Mouse (Mus musculus): ENCODE measurements around the gene Macf1.

DNA sequence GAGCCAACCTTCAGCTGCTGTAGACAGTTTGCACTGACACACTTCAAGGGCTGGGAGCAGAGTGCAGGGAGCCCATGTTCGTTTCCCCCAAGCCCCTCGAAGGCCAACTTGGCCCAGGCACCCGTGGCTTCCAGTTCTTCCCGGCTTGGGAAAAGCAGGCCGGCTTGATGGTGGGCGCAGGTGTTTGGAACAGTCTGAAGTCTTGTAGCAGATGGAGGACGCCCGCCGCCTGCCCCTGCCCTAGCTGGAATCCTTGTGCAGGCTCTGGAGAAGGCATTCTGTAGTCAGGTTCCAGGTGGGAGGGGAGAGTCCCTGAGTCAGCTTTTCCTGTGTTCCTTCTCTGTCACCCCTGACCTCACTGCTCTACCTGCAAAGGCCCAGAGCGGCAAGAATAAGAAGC lies 377.2 kb downstream of the Macf1 start:
- TF ChIP-seq CTCF (IDR thresholded peaks at IDR 0.05; ENCODE audit: low read depth, low read length) (no peak), TAL1 (conservative IDR thresholded peaks at IDR 0.05; ENCODE audit: low read depth, low read length) (no peak), GATA1 (IDR thresholded peaks at IDR 0.05; ENCODE audit: borderline replicate concordance, low read length) (no peak), POLR2AphosphoS5 (IDR thresholded peaks at IDR 0.05; ENCODE audit: insufficient replicate concordance, low read depth, low read length) (no peak), GATA2 (IDR thresholded peaks at IDR 0.05; ENCODE audit: borderline replicate concordance, low read depth, low read length) (no peak)
